Mouse (Mus musculus) erythroblast, embryonic 14.5 days (primary cell): ENCODE data around the gene Arhgef6.

Experiments used
- GATA1 ChIP-seq: IDR thresholded peaks from 2 replicates; pipeline ENCODE4 v1.6.1; 2012; ENCODE audit warnings: low read length, inconsistent platforms, mixed read lengths
- TAL1 ChIP-seq: IDR thresholded peaks from 3 replicates; pipeline ENCODE4 v1.6.1; 2012; ENCODE audit warnings: low read length, inconsistent platforms, mixed read lengths

DNA sequence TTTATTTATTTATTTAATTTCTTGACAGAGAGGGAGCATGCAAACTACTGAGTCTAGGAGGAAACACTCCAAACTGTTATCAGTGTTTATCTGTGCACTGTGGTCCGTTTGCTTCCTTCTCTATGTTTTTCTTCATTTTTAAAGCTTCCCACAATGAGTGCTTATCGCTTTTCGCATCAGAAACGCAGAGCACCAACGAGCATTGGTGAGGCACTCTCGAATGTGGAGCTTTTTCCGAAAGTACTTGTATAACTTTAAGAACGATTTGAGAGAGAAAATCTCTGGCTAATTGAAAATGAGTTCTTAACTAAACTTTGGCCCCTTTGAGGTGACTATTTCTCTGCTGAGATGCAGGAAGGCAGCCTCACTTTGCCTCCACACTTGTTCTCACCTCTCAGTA lies 151.2 kb downstream of the Arhgef6 start:
- no peak for TF ChIP-seq GATA1
- TF ChIP-seq TAL1 = no peak
